Mouse (Mus musculus) yolk sac, embryonic 10.5 days (tissue): ENCODE data around the gene Eno1.
"Not testable (repeated sequence)": the region's sequence is repeated elsewhere in the genome, so short reads cannot be mapped to it uniquely, and the experiment has no call there.

Experiments
- DNase-seq: peaks from one replicate; pipeline ENCODE4 v3.0.0-alpha.2; 2017; ENCODE audit warnings: low spot score

The Eno1 gene

DNA sequence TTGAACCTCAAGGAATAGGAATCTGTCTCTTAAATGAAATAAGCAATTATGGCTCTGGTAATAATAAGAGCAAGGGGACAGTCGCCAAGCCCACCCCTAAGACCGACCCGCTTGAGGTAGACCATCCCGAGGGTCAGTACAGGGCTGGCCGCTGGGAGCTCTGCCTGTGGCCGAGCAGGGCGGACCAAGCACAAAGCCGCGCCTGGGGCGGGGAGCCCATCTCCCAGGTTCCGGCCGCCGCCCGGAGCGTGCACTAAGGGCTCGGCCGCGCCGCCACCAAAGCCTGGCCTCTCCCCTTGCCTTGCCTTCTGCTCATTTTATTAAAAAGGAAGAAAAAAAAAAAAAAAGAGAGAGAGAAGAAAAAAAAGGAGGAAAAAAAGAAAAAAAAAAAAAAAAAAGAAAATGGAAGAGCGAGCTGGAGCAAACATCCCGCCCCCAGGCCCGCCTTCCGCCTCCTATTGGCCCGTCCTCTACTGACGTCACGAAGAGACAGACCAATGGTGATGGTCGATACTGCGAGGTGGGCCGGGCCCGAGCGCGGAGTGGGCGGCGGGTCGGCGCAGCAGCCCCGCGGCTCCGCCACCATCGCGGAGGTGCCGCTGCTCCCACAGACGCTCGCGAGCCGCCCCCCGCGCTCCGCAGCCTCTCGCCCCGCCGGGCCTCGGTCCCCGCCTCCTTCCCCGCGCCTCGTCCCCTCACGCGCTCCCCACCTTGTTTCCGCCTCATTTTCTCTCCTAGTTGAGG lies 44.7 kb downstream of the Eno1 start, which contains the start of gene Rere:
Gene Rere, plus strand, starts transcription at position 629 of the 744 bp plus-strand sequence.
- DNase-seq: peak; percentile 95

DNA sequence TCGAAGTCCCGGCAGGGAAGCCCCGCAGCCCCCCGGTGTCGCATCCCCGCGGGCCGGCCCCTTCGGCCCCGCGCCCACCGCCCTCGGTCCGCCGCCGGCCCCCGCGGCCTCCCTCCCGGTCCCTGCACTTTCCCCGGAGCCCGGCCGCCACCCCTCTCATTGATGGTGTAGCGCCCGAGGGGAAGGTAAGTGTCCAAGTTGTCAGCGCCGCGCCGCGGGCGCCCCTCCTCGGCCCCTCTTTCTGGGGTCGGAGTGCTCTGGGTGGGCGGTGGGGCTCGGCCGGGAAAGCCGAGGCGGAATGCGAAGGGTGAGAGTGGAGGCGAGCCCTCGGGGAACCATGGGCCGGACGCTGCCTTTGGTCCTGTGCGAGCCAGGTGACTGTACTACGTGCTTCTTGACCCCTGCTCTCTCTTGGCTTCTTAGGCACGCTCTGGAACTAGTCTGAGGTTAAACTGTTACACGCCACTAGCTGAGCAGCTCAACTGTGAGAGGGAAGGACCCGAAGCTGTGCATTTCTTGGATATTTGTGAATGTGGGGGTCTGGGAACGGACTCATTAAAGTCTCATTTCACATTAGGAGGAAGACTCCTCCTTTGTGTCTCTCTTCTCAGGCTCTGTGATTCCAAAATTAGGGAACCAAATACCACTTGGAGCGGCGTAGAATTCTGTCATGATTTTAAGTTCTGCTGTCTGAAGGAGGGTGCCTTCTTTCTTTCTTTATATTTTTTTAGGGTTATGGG lies 45.5 kb downstream of the Eno1 start:
- peak; percentile 84 for DNase-seq

DNA sequence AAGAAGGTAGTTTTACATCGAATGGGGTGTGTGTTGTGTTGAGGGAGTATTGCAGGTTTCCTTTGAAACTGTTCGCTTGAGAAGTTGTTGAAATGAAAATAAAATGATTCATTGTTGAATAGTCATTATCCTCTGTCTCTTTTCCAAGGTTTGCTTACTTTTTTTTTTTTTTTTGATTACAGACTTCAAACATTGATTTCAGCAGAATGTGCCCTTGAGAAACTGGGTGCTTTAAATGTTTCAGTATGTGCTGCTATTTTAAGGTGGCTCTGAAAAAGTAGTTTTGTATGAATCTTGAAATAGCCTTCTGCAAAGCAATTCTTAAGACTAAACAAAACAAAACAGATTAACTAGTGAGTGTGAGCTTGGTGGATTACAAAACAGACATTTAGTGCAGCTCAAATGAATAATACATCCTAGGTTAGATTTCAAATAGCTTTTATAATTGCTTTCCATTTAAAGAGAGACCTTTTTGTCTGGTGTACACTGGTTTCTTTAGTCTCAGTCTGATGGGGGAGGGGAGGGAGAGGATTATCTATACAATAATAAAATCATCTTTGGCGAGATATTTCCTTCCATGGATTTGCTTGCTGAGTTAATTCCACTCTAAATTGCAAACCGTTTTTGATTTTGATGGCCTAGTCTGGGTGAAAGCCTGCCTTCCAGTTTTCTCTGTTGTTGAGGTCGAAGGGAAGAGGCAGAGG lies 46.3 kb downstream of the Eno1 start:
- no peak for DNase-seq

DNA sequence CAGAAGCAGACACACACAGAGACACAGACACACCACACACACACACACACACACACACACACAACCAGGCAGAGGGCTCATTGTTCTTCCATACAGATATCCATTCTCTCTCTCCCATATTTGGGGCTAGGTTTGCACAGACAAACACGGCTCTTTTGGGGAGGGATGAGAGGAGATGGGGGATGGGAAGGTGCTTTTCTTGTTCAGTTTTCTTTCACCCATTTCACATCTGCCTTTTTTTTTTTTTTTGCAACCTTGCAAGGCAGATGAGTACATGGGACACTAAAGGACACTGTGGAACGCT lies 46.8 kb downstream of the Eno1 start:
- no peak for DNase-seq

DNA sequence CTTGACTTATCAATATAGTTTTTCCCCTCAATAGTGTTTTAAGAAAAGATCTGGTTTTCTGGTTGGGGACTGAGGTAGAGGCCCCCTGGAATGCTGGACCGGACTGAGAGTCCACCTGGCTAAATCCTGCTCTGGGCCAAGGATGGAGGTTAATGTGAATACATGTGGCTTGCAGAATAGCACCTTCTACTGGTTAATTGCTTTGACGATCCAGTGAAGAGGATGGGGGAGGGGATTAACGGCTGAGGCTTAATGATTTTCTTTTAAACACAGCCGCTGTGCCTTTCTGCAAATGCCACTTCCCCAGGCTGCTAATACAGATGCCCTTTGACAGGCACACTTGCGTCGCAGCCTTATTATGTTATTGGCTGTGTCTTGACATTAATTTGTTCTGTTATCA lies 47.5 kb downstream of the Eno1 start:
- peak; percentile 38 for DNase-seq

DNA sequence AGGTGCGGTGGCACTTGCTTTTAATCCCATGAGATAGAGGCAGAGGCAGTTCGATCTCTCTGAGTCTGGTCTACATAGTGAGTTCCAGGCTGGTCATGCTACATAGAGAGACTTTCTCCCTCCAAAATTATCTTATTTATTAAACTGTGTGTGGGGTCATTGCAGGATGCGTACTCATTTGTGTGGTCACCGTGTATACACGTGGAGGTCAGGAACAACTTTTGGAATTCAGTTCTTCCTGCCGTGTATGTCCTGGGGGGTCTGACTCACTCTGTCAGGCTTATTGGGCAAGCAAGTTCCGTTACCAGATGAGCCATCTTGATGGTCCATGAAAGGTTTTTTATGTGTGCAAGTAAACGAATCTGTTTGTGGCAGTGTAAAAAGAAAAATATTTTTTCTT lies 50.5 kb downstream of the Eno1 start:
- DNase-seq: no peak

DNA sequence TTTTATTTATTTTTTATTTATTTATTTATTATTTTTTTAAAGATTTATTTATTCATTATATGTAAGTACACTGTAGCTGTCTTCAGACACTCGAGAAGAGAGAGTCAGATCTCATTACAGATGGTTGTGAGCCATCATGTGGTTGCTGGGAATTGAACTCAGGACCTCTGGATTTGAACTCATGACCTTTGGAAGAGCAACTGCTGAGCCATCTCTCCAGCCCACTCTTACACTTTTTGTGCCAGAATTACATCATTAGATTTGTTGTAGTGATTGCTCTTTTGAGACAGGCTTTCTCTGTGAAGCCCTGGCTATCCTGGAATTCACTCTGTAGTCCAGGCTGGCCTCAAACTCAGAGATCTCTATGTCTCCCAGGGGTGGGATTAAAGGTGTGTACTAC lies 50.9 kb downstream of the Eno1 start:
- not testable (repeated sequence) for DNase-seq

DNA sequence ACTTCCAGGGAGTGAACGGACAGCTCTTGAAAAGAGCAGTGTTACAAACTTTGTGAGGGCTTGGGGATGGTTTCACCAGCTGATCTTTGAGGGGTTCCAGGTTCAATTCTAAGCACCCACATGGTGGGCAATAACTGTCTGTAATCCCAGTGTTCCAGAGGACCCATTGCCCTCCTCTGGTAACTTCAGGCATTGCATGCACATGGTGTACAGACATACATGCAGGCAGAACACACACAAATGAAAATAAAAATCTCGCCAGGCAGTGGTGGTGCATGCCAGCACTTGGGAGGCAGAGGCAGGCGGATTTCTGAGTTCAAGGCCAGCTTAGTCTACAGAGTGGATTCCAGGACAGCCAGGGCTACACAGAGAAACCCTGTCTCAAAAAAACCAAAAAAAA lies 55.4 kb downstream of the Eno1 start:
- no peak for DNase-seq

DNA sequence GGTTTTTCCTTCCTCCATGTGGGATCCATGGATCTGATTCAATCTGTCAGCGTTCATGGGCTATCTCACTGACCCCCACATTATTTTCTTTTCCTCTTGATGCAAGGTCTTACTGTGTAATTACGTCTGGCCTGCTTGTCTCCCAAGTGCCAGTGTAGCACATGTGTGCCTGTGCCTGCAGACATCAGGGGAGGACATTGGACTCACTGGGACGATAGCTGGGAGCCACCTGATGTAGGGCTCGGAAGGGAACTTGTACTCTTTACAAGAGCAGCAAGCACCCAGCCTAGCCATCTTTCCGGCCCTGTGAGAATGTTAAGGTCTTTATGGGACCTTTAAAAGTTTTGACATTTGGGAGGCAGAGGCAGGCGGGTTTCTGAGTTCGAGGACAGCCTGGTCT lies 58.3 kb downstream of the Eno1 start:
- DNase-seq: no peak

DNA sequence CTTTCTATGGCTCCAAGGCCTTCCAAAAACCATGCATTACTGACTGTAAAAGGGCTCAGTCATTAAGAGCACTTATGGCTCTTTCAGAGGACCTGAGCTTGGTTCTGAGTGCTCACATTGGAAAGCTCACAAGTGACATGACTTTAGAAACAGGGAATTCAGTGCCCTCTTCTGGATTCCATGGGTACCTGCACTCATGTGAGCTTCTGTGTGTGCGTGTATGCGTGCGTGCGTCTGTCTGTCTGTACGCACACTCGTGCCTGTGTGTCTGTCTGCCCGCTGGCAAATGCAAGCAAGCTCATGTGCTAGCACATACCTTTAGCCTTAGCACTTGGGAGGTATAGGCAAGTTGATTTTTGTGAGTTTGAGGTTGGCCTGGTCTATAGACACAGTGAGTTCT lies 59.4 kb downstream of the Eno1 start:
- no peak for DNase-seq
